Mouse (Mus musculus) frontal cortex, postnatal 25 days (tissue): Measurements from ENCODE around the gene Chordc1.
"Not testable (repeated sequence)": the region's sequence is repeated elsewhere in the genome, so short reads cannot be mapped to it uniquely, and the experiment has no call there.

Experiments
- DNase-seq, 2 experiments: peaks; one replicate each; pipeline ENCODE4 v3.0.0; 2022; ENCODE audit warnings: low spot score in 2 of 2

Chordc1 gene

GRCm38 (mm10) chr9:18291571-18292429, at the start of gene Chordc1:
Gene Chordc1, plus strand, starts transcription at chr9:18292125.
- peak; percentile 87 to 94 for DNase-seq

DNA sequence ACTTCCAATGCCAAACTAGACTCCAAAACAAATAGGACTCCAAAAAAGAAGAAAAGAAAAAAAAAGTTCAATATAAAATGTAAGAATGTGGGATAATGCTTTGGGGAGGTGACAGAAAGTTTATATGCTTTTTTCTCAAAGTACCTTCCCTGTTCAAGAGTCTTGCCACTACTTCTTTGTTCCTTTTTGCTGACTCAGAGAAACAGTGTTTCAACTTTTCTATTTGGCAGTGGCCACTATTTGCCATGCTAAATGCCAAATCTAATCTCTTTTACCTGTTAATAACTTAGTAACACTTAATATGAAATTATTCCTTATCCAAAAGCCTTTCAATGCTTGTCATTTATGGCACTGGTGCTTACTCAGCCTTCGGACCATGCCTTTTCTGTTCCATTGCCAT, 16.0 kb upstream of the Chordc1 start:
- no peak for DNase-seq

DNA sequence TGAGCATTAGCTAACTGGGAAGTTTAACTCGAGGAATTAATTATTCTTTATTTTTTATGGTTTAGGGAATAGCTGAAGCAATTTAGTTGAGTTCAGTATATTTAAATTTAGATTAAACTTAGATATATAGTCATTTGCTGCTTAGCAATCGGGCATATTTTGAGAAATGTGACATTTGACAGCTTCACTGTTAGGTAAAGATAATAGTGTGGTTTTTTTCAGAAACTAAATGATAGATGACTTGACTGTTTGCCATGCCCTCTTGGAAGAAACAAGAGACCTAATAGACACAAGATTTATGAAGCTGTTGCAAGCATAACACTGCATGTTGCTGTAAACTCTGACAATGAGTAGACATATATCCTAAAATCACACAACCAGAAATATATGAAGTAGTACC, 15.1 kb upstream of the Chordc1 start:
- DNase-seq: no peak

- no peak for DNase-seq
These were observed 14.4 kb upstream of the Chordc1 start for GRCm38 (mm10) chr9:18277497-18277896.

DNA sequence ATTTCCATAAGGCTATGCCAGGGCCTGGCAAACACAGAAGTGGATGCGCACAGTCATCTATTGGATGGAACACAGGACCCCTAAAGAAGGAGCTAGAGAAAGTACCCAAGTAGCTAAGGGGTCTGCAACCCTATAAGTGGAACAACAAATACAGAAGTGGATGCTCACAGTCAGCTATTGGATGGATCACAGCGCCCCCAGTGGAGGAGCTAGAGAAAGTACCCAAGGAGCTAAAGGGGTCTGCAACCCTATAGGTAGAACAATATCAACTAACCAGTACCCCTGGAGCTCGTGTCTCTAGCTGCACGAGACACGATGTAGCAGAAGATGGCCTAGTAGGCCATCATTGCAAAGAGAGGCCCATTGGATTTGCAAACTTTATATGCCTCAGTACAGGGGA, 13.2 kb upstream of the Chordc1 start:
- DNase-seq: not testable (repeated sequence)

DNA sequence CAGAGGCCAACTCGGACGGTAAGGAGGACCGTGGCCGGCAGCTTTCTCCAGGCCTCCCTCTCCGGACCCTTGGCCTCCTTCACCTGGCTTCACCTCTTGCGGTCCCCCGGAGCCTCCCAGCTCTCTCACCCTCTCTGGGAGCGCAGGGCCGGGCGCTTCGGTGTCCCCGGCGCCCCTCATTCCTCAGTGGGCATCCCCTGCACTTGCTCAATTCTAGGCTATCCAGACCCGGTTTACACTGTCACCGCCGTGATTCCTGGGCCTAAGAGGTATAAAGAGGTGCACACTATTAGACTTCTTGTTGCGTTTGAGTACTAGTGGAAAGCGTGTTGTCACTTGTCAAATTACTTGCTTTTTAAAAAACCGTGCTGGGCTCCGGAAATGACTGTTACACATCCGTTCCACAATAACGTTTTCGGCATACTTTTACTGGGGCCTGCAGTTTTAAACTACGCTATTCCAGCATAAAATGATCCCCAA, 558 bp downstream of the Chordc1 start:
- no peak for DNase-seq

DNA sequence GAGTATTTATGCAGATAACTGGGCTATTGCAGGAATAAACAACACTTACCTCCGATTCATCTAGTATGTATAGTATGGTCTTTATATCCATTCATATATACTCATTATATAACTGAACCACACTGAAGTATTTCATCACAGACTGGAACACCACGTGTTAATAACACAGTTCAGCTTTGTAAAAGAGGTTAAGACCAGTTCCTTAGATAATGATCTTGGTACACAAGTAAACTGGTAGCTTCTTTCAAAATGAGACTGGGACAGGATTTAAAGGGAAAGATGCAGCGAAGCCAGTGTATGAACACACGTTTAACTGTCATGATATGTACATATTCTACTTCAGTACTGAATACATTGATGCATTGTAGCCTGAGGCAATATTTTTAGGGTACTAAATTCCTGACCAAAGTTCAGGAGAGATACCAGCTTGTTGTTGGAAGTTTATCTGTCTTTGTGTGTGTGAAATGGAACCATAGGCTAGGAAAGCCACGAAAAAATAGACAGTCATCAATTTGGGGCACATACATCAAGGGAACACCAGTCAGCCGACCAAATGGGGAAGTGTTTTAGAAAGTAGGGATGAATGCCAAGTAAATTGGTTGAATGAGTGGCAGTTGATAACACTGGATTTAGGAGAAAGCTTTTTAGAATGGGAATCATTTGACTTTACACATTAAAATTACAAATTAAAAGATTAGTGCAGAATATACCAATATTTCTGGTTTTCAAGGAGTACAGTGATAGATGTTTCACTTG, 1.3 kb downstream of the Chordc1 start:
- DNase-seq: no peak

DNA sequence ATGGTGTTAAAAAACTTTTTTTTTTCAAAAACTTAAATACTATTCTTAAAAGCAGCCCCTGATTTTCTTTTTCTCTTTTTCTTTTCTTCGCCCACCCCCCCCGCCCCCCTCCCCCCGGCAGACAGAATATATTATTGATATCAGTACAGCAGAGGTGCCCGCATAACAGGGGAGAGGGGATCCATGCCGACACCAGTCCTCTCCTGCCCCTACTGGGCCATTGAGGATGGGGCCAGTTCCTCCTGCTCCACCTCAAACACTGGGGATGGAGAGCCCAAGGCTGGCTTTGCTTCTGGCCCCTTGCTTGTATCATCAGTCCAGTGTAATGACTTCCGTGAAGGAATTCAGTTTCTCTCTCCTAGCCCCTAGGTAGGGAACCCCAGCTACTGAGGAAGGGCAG, 6.4 kb downstream of the Chordc1 start:
- DNase-seq: no peak

DNA sequence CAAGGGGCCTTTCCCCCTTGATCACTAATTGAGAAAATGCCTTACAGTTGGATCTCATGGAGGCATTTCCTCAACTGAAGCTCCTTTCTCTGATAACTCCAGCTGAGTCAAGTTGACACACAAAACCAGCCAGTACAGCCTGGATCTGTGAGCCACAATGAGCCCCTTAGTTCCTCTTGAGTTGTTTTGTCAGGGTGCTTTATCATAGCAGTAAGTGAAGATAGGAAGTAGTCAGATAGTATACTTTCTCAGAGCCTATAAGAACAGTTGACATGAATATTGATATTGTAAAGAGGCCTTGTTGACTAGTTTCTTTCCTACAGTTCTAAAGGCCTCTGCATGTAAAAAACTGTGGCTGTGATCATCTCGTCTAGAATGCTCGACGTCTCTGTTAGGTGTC, 28.1 kb downstream of the Chordc1 start:
- DNase-seq: no peak
